Mouse (Mus musculus) forebrain, embryonic 15.5 days (tissue): Measurements from ENCODE around the gene Skiv2l. TPM values are rescaled to one million over a fixed set of nuclear protein-coding genes. Genes with fewer than 3 reads are reported as not detected.
A peak's percentile ranks its signal among the peaks of the same experiment; 100 is the strongest.

Source experiments
- ATAC-seq: fragments of 200-750 bp; cut with Nextera tagmentation; replicated peaks from 2 replicates; pipeline ENCODE4 v1.8.0; 2017; ENCODE audit warnings: mild to moderate bottlenecking, moderate TSS enrichment, moderate library complexity
- H3K27ac ChIP-seq: fragments of 300-500 bp; sonication (generic); replicated peaks from 2 replicates; pipeline ENCODE4 v1.5.1; 2015; ENCODE audit warnings: mild to moderate bottlenecking, inconsistent platforms
- H3K27me3 ChIP-seq: fragments of 300-500 bp; sonication (generic); 2 replicates; pipeline ENCODE4 v1.6.1; 2015; ENCODE audit warnings: inconsistent platforms
- H3K36me3 ChIP-seq: fragments of 300-500 bp; sonication (generic); 2 replicates; pipeline ENCODE4 v1.6.1; 2015; ENCODE audit warnings: mild to moderate bottlenecking, inconsistent platforms
- H3K4me1 ChIP-seq: fragments of 300-500 bp; sonication (generic); 2 replicates; pipeline ENCODE4 v1.6.1; 2015; ENCODE audit warnings: inconsistent platforms
- H3K4me2 ChIP-seq: fragments of 300-500 bp; sonication (generic); replicated peaks from 2 replicates; pipeline ENCODE4 v1.6.1; 2015; ENCODE audit warnings: mild to moderate bottlenecking, inconsistent platforms
- H3K4me3 ChIP-seq: fragments of 300-500 bp; sonication (generic); 2 replicates; pipeline ENCODE4 v1.5.1; 2015; ENCODE audit warnings: mild to moderate bottlenecking, inconsistent platforms
- H3K9ac ChIP-seq: fragments of 300-500 bp; sonication (generic); replicated peaks from 2 replicates; pipeline ENCODE4 v1.6.1; 2015; ENCODE audit warnings: mild to moderate bottlenecking, inconsistent platforms
- H3K9me3 ChIP-seq: fragments of 300-500 bp; sonication (generic); 2 replicates; pipeline ENCODE4 v1.6.1; 2016; ENCODE audit warnings: inconsistent platforms
- WGBS: fragments of 180-500 bp; shearing (Covaris S2); methylation state at CpG from one replicate; pipeline ENCODE4 v1.1.7; 2015; ENCODE audit warnings: mixed read lengths; 5-methylcytosine and 5-hydroxymethylcytosine counted together
- polyA plus RNA-seq: library from polyadenylated mRNA; unstranded; fragments of >200 nt; fragmentation: Nextera tagmentation; extraction: Ambion mirVana; gene quantifications from 2 replicates; pipeline ENCODE4 v1.2.1, GENCODE M21; 2015

Gene Skiv2l
- polyA plus RNA-seq, 1 experiment from 2014 or later, result 59.7 TPM

- Histone ChIP-seq H3K4me1 (no peaks in the 10 kb centered on the region), H3K4me2 (no peak overlapping the region), H3K4me3 (no peak overlapping the region), H3K9me3 (no peaks in the 10 kb centered on the region), H3K27me3 (no peaks in the 10 kb centered on the region), H3K9ac (no peak overlapping the region), H3K36me3 (peaks cover 7% of the 10 kb centered on the region; the same call in 1 of the 2 replicates), H3K27ac (no peak overlapping the region)
- 72% methylated on average over 13 of the region's 13 CpGs for WGBS
- ATAC-seq, result no peak
Observed at GRCm38 (mm10) chr17:34861704-34862415, 11.8 kb upstream of the Skiv2l start.

GRCm38 (mm10) chr17:34860514-34860913, 10.5 kb upstream of the Skiv2l start:
- peaks cover 13% of the 10 kb centered on the region; the same call in 1 of the 2 replicates for H3K36me3 ChIP-seq
- H3K9ac ChIP-seq, result no peak overlapping the region
- H3K27ac ChIP-seq, result no peak overlapping the region
- no peak overlapping the region for H3K4me2 ChIP-seq
- H3K9me3 ChIP-seq, result no peaks in the 10 kb centered on the region
- ATAC-seq, result no peak
- H3K4me3 ChIP-seq, result no peak overlapping the region
- no peaks in the 10 kb centered on the region for H3K27me3 ChIP-seq
- WGBS, result 88% methylated on average over 9 of the region's 9 CpGs
- no peaks in the 10 kb centered on the region for H3K4me1 ChIP-seq

GRCm38 (mm10) chr17:34858670-34859069, 8.7 kb upstream of the Skiv2l start:
- Histone ChIP-seq H3K4me1 (no peaks in the 10 kb centered on the region), H3K27me3 (no peaks in the 10 kb centered on the region), H3K9ac (no peak overlapping the region), H3K4me2 (no peak overlapping the region), H3K36me3 (peaks cover 26% of the 10 kb centered on the region), H3K4me3 (no peak overlapping the region), H3K9me3 (no peaks in the 10 kb centered on the region), H3K27ac (no peak overlapping the region)
- no peak for ATAC-seq
- WGBS, result 78% methylated on average over 4 of the region's 4 CpGs

GRCm38 (mm10) chr17:34855825-34856224, 5.8 kb upstream of the Skiv2l start:
- no peak overlapping the region for H3K9ac ChIP-seq
- H3K4me3 ChIP-seq, result no peak overlapping the region
- H3K4me2 ChIP-seq, result no peak overlapping the region
- no peak overlapping the region for H3K27ac ChIP-seq
- H3K36me3 ChIP-seq, result peaks cover 40% of the 10 kb centered on the region
- H3K9me3 ChIP-seq, result no peaks in the 10 kb centered on the region
- H3K4me1 ChIP-seq, result peaks cover 14% of the 10 kb centered on the region
- ATAC-seq, result no peak
- 48% methylated on average over 3 of the region's 3 CpGs for WGBS
- no peaks in the 10 kb centered on the region for H3K27me3 ChIP-seq

GRCm38 (mm10) chr17:34854761-34855160, 4.8 kb upstream of the Skiv2l start:
- Histone ChIP-seq H3K36me3 (peaks cover 40% of the 10 kb centered on the region), H3K4me1 (peaks cover 18% of the 10 kb centered on the region), H3K27me3 (no peaks in the 10 kb centered on the region), H3K9ac (no peak overlapping the region), H3K9me3 (no peaks in the 10 kb centered on the region), H3K27ac (no peak overlapping the region), H3K4me2 (no peak overlapping the region), H3K4me3 (no peak overlapping the region)
- ATAC-seq, result no peak
- 74% methylated on average over 3 of the region's 3 CpGs for WGBS

GRCm38 (mm10) chr17:34853511-34853910, 3.5 kb upstream of the Skiv2l start:
- no peak for ATAC-seq
- Histone ChIP-seq H3K4me2 (no peak overlapping the region), H3K9ac (no peak overlapping the region), H3K36me3 (peaks cover 40% of the 10 kb centered on the region), H3K4me3 (no peak overlapping the region), H3K27me3 (no peaks in the 10 kb centered on the region), H3K27ac (no peak overlapping the region), H3K4me1 (peaks cover 29% of the 10 kb centered on the region), H3K9me3 (no peaks in the 10 kb centered on the region)
- 81% methylated on average over 8 of the region's 8 CpGs for WGBS

GRCm38 (mm10) chr17:34850517-34851125, 611 bp upstream of the Skiv2l start:
- Histone ChIP-seq H3K9me3 (no peaks in the 10 kb centered on the region), H3K4me2 (peak overlapping the region; percentile 97), H3K9ac (peak overlapping the region; percentile 87), H3K36me3 (peaks cover 53% of the 10 kb centered on the region), H3K27me3 (no peaks in the 10 kb centered on the region), H3K4me1 (peaks cover 29% of the 10 kb centered on the region), H3K27ac (peak overlapping the region; percentile 55; the same call in 1 of the 2 replicates), H3K4me3 (peak overlapping the region; percentile 88)
- 1% methylated on average over 25 of the region's 25 CpGs for WGBS
- ATAC-seq, result peak; percentile 51; the same call in 1 of the 2 replicates

- no peak overlapping the region for H3K4me3 ChIP-seq
- H3K36me3 ChIP-seq, result peaks cover 55% of the 10 kb centered on the region
- H3K9ac ChIP-seq, result no peak overlapping the region
- H3K9me3 ChIP-seq, result no peaks in the 10 kb centered on the region
- ATAC-seq, result no peak
- H3K4me1 ChIP-seq, result peaks cover 29% of the 10 kb centered on the region
- no peaks in the 10 kb centered on the region for H3K27me3 ChIP-seq
- WGBS, result 89% methylated on average over 7 of the region's 7 CpGs
- no peak overlapping the region for H3K4me2 ChIP-seq
- H3K27ac ChIP-seq, result no peak overlapping the region
Observed at GRCm38 (mm10) chr17:34847615-34848014, 2.4 kb downstream of the Skiv2l start.

- H3K4me1 ChIP-seq, result peaks cover 29% of the 10 kb centered on the region
- no peak overlapping the region for H3K27ac ChIP-seq
- no peak overlapping the region for H3K4me2 ChIP-seq
- H3K4me3 ChIP-seq, result no peak overlapping the region
- no peak overlapping the region for H3K9ac ChIP-seq
- 89% methylated on average over 6 of the region's 6 CpGs for WGBS
- no peak for ATAC-seq
- no peaks in the 10 kb centered on the region for H3K9me3 ChIP-seq
- peaks cover 54% of the 10 kb centered on the region for H3K36me3 ChIP-seq
- H3K27me3 ChIP-seq, result no peaks in the 10 kb centered on the region
Observed at GRCm38 (mm10) chr17:34847192-34847591, 2.8 kb downstream of the Skiv2l start.

- Histone ChIP-seq H3K36me3 (peaks cover 74% of the 10 kb centered on the region), H3K27me3 (no peaks in the 10 kb centered on the region), H3K4me3 (no peak overlapping the region), H3K9me3 (no peaks in the 10 kb centered on the region), H3K4me2 (no peak overlapping the region), H3K27ac (no peak overlapping the region), H3K4me1 (peaks cover 12% of the 10 kb centered on the region), H3K9ac (no peak overlapping the region)
- 93% methylated on average over 13 of the region's 13 CpGs for WGBS
- no peak for ATAC-seq
Observed at GRCm38 (mm10) chr17:34844884-34845283, 5.1 kb downstream of the Skiv2l start.

- WGBS, result 87% methylated on average over 6 of the region's 6 CpGs
- H3K4me3 ChIP-seq, result no peak overlapping the region
- H3K27me3 ChIP-seq, result no peaks in the 10 kb centered on the region
- no peak overlapping the region for H3K9ac ChIP-seq
- H3K4me2 ChIP-seq, result no peak overlapping the region
- H3K4me1 ChIP-seq, result peaks cover 21% of the 10 kb centered on the region
- peaks cover 64% of the 10 kb centered on the region for H3K36me3 ChIP-seq
- no peak for ATAC-seq
- no peak overlapping the region for H3K27ac ChIP-seq
- no peaks in the 10 kb centered on the region for H3K9me3 ChIP-seq
Observed at GRCm38 (mm10) chr17:34840736-34841307, 9.2 kb downstream of the Skiv2l start.

- Histone ChIP-seq H3K36me3 (peaks cover 52% of the 10 kb centered on the region), H3K27me3 (no peaks in the 10 kb centered on the region), H3K4me2 (no peak overlapping the region), H3K27ac (no peak overlapping the region), H3K9me3 (no peaks in the 10 kb centered on the region), H3K9ac (no peak overlapping the region), H3K4me3 (0 out of 2 replicates have a peak overlapping the region, but pooled peaks have one; percentile 1), H3K4me1 (peaks cover 30% of the 10 kb centered on the region)
- 89% methylated on average over 7 of the region's 7 CpGs for WGBS
- ATAC-seq, result no peak
Observed at GRCm38 (mm10) chr17:34838785-34839184, 11.2 kb downstream of the Skiv2l start.
